Mouse (Mus musculus) ES-Bruce4 (cell line): Measurements from ENCODE around the gene Spdya. TPM values are rescaled to one million over a fixed set of nuclear protein-coding genes. Genes with fewer than 3 reads are reported as not detected.
"Not testable (repeated sequence)": the region's sequence is repeated elsewhere in the genome, so short reads cannot be mapped to it uniquely, and the experiment has no call there.

Source experiments
- H3K27ac ChIP-seq: 2 replicates; pipeline ENCODE4 v1.5.1; 2012; ENCODE audit warnings: low read length, inconsistent platforms; ENCODE audit not compliant: insufficient read depth
- H3K27me3 ChIP-seq: 2 replicates; pipeline ENCODE4 v1.6.1; 2012; ENCODE audit warnings: mild to moderate bottlenecking, low read length, inconsistent platforms; ENCODE audit not compliant: control insufficient read depth, poor library complexity, insufficient read depth, severe bottlenecking
- H3K36me3 ChIP-seq: 2 replicates; pipeline ENCODE4 v1.6.1; 2012; ENCODE audit warnings: inconsistent platforms, mild to moderate bottlenecking, low read length, moderate library complexity; ENCODE audit not compliant: control insufficient read depth, poor library complexity, insufficient read depth, severe bottlenecking
- H3K4me1 ChIP-seq: one replicate; pipeline ENCODE4 v1.8.1; 2011; ENCODE audit warnings: low read length; ENCODE audit not compliant: control insufficient read depth, insufficient read depth
- H3K4me3 ChIP-seq: 2 replicates; pipeline ENCODE4 v1.5.1; 2011; ENCODE audit warnings: low read depth, mild to moderate bottlenecking, low read length
- H3K9ac ChIP-seq: 2 replicates; pipeline ENCODE4 v1.6.1; 2012; ENCODE audit warnings: low read depth, mild to moderate bottlenecking, inconsistent platforms; ENCODE audit not compliant: poor library complexity, severe bottlenecking
- H3K9me3 ChIP-seq: replicated peaks from 2 replicates; pipeline ENCODE4 v1.6.1; 2012; ENCODE audit warnings: mild to moderate bottlenecking, low read length, inconsistent platforms; ENCODE audit not compliant: control insufficient read depth, poor library complexity, insufficient read depth, severe bottlenecking
- CTCF ChIP-seq: IDR thresholded peaks from one replicate; pipeline ENCODE4 v1.8.1; 2011; ENCODE audit warnings: low read depth, low read length
- EP300 ChIP-seq: IDR thresholded peaks from 2 replicates; pipeline ENCODE4 v1.6.1; 2011; ENCODE audit warnings: low read depth, low read length; ENCODE audit not compliant: insufficient read depth
- POLR2A ChIP-seq: IDR thresholded peaks from one replicate; pipeline ENCODE4 v1.8.1; 2011; ENCODE audit warnings: low read length; ENCODE audit not compliant: insufficient read depth
- polyA plus RNA-seq: library from polyadenylated mRNA; stranded (reverse); fragments of >200 nt; gene quantifications from 2 replicates; pipeline ENCODE4 v1.2.4, GENCODE M21; 2011; ENCODE audit warnings: low read depth; ENCODE audit not compliant: missing spikeins, insufficient read depth, insufficient read length

The Spdya gene
- polyA plus RNA-seq, 1 experiment: not detected

DNA sequence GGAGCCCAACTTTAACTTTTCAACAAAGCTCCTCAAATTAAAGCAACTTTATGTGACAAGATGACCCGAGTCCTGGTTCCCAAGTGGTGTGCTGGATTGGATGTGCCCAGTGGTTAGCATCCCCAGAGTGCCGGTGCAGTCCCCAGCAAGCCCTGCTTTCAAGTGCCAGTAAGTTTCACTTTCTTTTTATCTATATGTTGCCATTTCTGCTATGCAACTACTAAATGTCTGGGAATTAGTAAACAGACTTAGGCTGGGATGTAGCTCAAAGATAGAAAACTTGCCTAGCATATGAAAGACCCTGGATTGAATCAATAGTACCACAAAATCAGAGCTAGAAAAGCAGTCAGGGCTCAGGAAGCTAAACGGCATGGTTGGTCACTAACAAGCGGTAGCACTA, 66.1 kb downstream of the Spdya start:
- Histone ChIP-seq H3K27me3 (no peaks in the 10 kb centered on the region), H3K4me3 (peak overlapping the region; percentile 55), H3K9me3 (no peaks in the 10 kb centered on the region), H3K27ac (no peak overlapping the region), H3K36me3 (peaks cover 13% of the 10 kb centered on the region), H3K4me1 (no peaks in the 10 kb centered on the region), H3K9ac (peak overlapping the region; percentile 90)
- TF ChIP-seq EP300 (no peak), CTCF (no peak)

DNA sequence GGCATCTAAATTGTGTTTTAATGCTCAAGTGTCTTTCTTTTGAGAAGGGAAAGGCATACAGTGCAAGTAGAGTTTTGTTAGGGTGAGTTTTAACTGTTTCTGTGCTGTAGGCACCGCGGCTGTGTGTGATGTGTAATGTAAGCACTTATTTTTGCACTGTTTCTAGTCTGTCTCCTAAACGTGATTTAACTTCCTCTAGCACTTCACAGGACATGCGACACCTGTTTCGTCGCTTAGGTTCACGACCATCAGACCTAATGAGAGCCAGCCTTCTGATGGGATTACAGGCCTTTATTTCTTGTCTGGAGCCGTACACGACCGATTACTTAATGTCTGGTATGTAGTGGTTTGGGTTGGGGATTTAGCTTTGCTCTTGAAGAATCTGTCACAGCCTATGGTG, 79.9 kb downstream of the Spdya start:
- Histone ChIP-seq H3K4me3 (no peak overlapping the region), H3K9me3 (no peaks in the 10 kb centered on the region), H3K36me3 (peaks cover 81% of the 10 kb centered on the region), H3K27ac (no peak overlapping the region), H3K4me1 (no peaks in the 10 kb centered on the region), H3K27me3 (no peaks in the 10 kb centered on the region), H3K9ac (no peak overlapping the region)
- no peak for TF ChIP-seq EP300
- TF ChIP-seq CTCF: no peak
- no peak for TF ChIP-seq POLR2A

DNA sequence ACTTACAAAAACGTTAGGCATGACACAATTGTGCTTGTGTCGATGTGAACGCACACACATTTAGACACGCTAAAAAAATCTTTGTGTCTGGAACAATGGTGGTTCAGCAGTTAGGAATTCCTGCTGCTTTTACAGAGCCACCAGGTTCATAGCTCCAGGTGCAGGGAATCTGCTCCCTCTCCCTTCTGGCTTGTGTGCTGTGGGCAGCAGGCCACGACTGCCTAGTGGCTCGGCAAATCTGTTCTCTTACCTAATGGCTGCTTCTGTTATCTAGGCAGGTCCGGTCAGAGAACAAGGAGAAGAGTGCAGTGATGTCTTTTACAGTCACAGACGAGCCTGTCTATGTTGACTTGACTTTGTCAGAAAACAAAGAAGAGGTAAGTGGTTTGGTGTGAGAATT, 81.5 kb downstream of the Spdya start:
- no peak for TF ChIP-seq EP300
- no peak for TF ChIP-seq POLR2A
- TF ChIP-seq CTCF: no peak
- Histone ChIP-seq H3K27ac (no peak overlapping the region), H3K4me1 (no peaks in the 10 kb centered on the region), H3K9ac (no peak overlapping the region), H3K9me3 (no peaks in the 10 kb centered on the region), H3K27me3 (no peaks in the 10 kb centered on the region), H3K36me3 (peaks cover 85% of the 10 kb centered on the region), H3K4me3 (no peak overlapping the region)

DNA sequence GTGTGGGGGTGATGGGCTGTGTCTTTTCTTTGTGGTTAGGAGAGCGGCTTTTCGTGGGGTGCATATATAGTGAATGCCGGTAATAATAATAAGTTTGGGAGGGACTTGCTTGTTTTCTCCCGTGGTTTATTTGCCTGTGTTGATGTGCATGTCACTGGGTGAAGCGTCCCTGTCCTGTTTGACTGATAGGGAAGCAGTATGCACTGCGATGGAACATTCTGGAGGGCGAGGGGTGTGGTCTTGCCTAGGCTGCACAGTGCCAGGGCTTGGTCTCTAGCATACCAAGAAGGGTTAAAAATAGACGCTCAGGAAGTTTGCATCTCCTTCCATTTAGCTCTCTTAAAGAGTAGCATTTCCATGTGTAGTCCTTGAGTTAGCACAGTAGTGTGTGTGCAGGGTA, 84.9 kb downstream of the Spdya start:
- Histone ChIP-seq H3K4me1 (no peaks in the 10 kb centered on the region), H3K4me3 (no peak overlapping the region), H3K36me3 (peaks cover 90% of the 10 kb centered on the region), H3K9me3 (no peaks in the 10 kb centered on the region), H3K27me3 (no peaks in the 10 kb centered on the region), H3K27ac (no peak overlapping the region), H3K9ac (no peak overlapping the region)
- TF ChIP-seq EP300: no peak
- TF ChIP-seq CTCF: no peak
- no peak for TF ChIP-seq POLR2A

DNA sequence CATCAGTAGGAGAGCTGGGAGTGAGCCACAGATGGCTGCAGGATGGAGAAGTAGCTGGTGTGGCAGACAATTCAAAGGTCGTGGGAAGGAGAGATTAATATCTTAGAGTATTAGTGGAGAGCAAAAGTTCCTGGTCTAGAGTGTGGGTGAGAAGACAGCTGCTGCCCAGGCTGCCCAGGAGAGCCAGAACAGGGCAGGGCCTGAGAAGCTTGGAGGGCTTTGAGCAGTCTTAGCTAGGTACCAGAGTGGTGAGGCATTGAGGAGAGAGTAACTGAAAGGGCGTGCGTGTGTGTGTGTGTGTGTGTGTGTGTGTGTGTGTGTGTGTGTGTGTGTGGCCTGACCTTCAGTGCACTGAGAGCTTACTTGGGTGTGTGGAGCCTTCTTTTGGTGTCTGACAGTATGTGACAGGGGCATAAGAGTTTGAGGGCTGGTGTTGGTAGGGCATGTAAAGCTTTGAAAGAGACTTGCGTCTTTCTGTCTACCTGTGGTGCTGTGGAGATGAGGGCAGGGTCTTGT, 85.9 kb downstream of the Spdya start:
- Histone ChIP-seq H3K9ac (no peak overlapping the region), H3K27ac (no peak overlapping the region), H3K4me1 (no peaks in the 10 kb centered on the region), H3K4me3 (no peak overlapping the region), H3K36me3 (peaks cover 90% of the 10 kb centered on the region), H3K9me3 (no peaks in the 10 kb centered on the region), H3K27me3 (no peaks in the 10 kb centered on the region)
- TF ChIP-seq EP300 (no peak), POLR2A (no peak), CTCF (no peak)

DNA sequence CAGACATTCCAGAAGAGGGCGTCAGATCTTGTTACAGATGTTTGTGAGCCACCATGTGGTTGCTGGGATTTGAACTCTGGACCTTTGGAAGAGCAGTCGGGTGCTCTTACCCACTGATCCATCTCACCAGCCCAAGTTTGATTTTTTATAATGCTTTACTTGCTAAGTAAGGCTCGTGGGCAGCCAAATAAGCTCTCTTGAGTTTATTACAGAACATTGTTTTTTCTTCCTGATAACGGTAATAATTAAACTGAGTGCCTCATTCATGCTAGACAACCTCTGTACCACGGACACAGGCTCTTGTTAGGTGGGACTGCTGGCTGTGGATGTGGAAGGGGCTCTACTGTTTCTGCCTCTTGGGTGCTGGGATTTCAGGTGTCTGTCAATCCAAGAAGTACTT, 87.2 kb downstream of the Spdya start:
- not testable (repeated sequence) for H3K4me1 ChIP-seq, H3K27ac ChIP-seq, H3K9ac ChIP-seq, H3K4me3 ChIP-seq, H3K27me3 ChIP-seq, H3K9me3 ChIP-seq
- H3K36me3 ChIP-seq: peaks cover 86% of the 10 kb centered on the region

Other genes starting within 250 kb of the Spdya start
- 1.2 and 2.6 TPM in 2 replicates for gene Emilin2, start 240.1 kb upstream of the Spdya start, polyA plus RNA-seq
- 5.2 and 5.7 TPM in 2 replicates for gene Gm4707, start 92.1 kb upstream of the Spdya start, polyA plus RNA-seq
- 107 and 113 TPM in 2 replicates for gene Smchd1, start 76.7 kb upstream of the Spdya start, polyA plus RNA-seq
- gene Ndc80, start 25.2 kb upstream of the Spdya start, polyA plus RNA-seq: 57.2 and 58.6 TPM in 2 replicates
- gene Wdr43, start 63.8 kb downstream of the Spdya start, polyA plus RNA-seq: 217 and 240 TPM in 2 replicates
- not detected in 2 replicates for gene Togaram2, start 121.2 kb downstream of the Spdya start, polyA plus RNA-seq
- not detected in 2 replicates for gene Pcare, start 200.8 kb downstream of the Spdya start, polyA plus RNA-seq
- 13.3 and 14.7 TPM in 2 replicates for gene Clip4, start 216.4 kb downstream of the Spdya start, polyA plus RNA-seq